Mouse (Mus musculus): ENCODE measurements at regions not wholly inside any gene's neighbourhood (a gene's known extent, or its start where the extent isn't known, plus 50 kb on each side); places are given as distances from the start of the nearest gene placed in this dataset.

DNA sequence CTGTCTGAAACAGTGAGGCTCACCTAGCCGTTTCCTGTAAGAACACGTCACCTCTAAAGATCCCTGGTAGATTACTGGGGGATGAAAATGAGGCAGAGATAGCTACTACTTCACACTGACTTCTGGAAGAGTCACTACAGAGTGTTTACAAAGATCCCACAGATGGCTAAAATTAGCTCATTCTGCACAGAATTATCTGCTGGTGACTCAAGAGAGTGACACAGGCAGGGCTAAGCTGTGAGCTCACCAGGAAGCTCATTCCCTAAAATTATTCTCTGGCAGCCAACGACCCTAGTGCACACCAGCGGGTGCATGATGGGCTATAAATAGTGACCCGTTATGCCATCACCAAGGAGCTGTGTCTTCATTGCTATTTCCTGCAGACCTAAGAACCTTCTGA, 53.2 kb upstream of the Ddah1 start:
- no peaks in the 10 kb centered on the region for H3K79me2 ChIP-seq (replicated peaks; ENCODE audit: control insufficient read depth, insufficient read depth, low read length)
- peaks cover 10% of the 10 kb centered on the region for H3K4me1 ChIP-seq (ENCODE audit: control insufficient read depth, insufficient read depth, low read length)
- H3K27ac ChIP-seq: peak overlapping the region; percentile 61
- H3K36me3 ChIP-seq (ENCODE audit: control insufficient read depth, insufficient read depth, low read length): no peaks in the 10 kb centered on the region; the same call in 1 of the 2 replicates
- TF ChIP-seq EP300 (IDR thresholded peaks at IDR 0.05; ENCODE audit: insufficient read depth, low read depth, low read length) (0 out of 2 replicates have a peak, but pooled peaks have one; percentile 16), CTCF (IDR thresholded peaks at IDR 0.05) (no peak), POLR2A (IDR thresholded peaks at IDR 0.05; ENCODE audit: insufficient read depth, low read depth, low read length) (no peak)
- no peak overlapping the region for H3K4me3 ChIP-seq
- intact Hi-C loops (cut with DNase I): loop anchor here (2.0 kb wide), 1 partner anchor 57 kb away; the partner anchor contains the start of gene Ccn1
- no peaks in the 10 kb centered on the region for H3K27me3 ChIP-seq (ENCODE audit: control insufficient read depth, insufficient read depth, low read length)
- WGBS: 14% methylated on average over 5 of the region's 5 CpGs
- no peak overlapping the region for H3K9ac ChIP-seq (ENCODE audit: low read depth, low read length)
- peak; percentile 31 to 62 for DNase-seq

GRCm38 (mm10) chr3:145704054-145704453, 54.3 kb upstream of the Ccn1 start:
- Histone ChIP-seq H3K36me3 (ENCODE audit: control insufficient read depth, insufficient read depth, low read length) (no peaks in the 10 kb centered on the region; the same call in 1 of the 2 replicates), H3K4me1 (ENCODE audit: control insufficient read depth, insufficient read depth, low read length) (peaks cover 10% of the 10 kb centered on the region), H3K9ac (ENCODE audit: low read depth, low read length) (no peak overlapping the region), H3K27ac (peak overlapping the region; percentile 61), H3K27me3 (ENCODE audit: control insufficient read depth, insufficient read depth, low read length) (no peaks in the 10 kb centered on the region), H3K4me3 (no peak overlapping the region), H3K79me2 (replicated peaks; ENCODE audit: control insufficient read depth, insufficient read depth, low read length) (no peaks in the 10 kb centered on the region)
- no peak for DNase-seq
- 34% methylated on average over 9 of the region's 9 CpGs for WGBS
- intact Hi-C loops (cut with DNase I): loop anchor here (2.0 kb wide), 1 partner anchor 55 kb away; the partner anchor contains the start of gene Ccn1
- TF ChIP-seq CTCF (IDR thresholded peaks at IDR 0.05) (no peak), EP300 (IDR thresholded peaks at IDR 0.05; ENCODE audit: insufficient read depth, low read depth, low read length) (no peak)

DNA sequence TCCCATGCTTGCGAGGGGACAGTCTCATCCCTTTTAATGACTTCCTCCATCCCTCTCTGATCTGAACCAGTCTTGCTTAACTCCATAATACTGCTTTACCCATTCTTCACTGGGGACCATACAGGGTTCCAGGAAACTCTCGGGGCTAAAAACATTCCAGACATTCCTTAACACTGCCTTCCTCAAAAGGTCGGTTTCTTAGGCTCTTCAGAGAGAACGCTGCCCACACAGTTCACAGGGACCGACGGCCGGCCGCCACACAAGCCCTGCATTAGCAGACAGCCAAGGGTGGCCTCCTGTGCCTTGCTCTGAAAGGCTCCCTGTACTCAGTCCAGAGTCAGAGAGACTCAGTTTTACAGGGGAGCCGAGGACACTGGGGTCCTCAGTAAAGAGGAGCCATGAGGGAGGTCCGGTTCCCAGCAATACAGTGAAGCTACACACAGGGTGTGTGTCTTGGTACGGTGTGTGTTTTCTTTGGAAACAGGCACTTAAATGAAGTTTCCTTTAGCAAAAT, 53.7 kb upstream of the Ccn1 start:
- Histone ChIP-seq H3K9ac (ENCODE audit: low read depth, low read length) (peak overlapping the region; percentile 40; the same call in 1 of the 2 replicates), H3K27me3 (ENCODE audit: control insufficient read depth, insufficient read depth, low read length) (no peaks in the 10 kb centered on the region), H3K79me2 (replicated peaks; ENCODE audit: control insufficient read depth, insufficient read depth, low read length) (no peaks in the 10 kb centered on the region), H3K4me1 (ENCODE audit: control insufficient read depth, insufficient read depth, low read length) (peaks cover 10% of the 10 kb centered on the region), H3K27ac (peak overlapping the region; percentile 20; the same call in 1 of the 2 replicates), H3K4me3 (no peak overlapping the region), H3K36me3 (ENCODE audit: control insufficient read depth, insufficient read depth, low read length) (no peaks in the 10 kb centered on the region; the same call in 1 of the 2 replicates)
- no peak for DNase-seq
- 26% methylated on average over 11 of the region's 11 CpGs for WGBS
- TF ChIP-seq POLR2A (IDR thresholded peaks at IDR 0.05; ENCODE audit: insufficient read depth, low read depth, low read length) (no peak), EP300 (IDR thresholded peaks at IDR 0.05; ENCODE audit: insufficient read depth, low read depth, low read length) (no peak), CTCF (IDR thresholded peaks at IDR 0.05) (no peak)
- intact Hi-C loops (cut with DNase I): no loop called here

DNA sequence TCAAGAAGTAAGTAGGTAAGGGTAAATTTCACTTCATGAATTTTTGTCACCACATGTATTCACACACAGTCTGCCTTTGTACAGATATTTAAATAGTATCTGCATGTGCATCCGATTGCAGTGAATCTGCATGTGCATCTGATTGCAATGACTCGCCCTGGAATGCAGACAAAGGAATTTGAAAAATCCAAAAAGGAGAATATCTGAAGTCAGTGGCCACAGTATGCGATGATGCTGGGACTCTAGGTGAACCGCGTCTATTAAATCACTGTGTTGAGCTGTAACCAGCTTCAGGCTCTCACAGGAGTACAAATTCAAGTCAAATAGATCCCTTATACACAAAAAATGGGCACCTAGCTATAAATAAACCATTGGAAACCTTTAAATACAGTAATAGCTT, 53.0 kb upstream of the Ccn1 start:
- Histone ChIP-seq H3K4me3 (no peak overlapping the region), H3K27me3 (ENCODE audit: control insufficient read depth, insufficient read depth, low read length) (no peaks in the 10 kb centered on the region), H3K27ac (no peak overlapping the region), H3K4me1 (ENCODE audit: control insufficient read depth, insufficient read depth, low read length) (peaks cover 10% of the 10 kb centered on the region), H3K9ac (ENCODE audit: low read depth, low read length) (no peak overlapping the region), H3K36me3 (ENCODE audit: control insufficient read depth, insufficient read depth, low read length) (no peaks in the 10 kb centered on the region; the same call in 1 of the 2 replicates), H3K79me2 (replicated peaks; ENCODE audit: control insufficient read depth, insufficient read depth, low read length) (no peaks in the 10 kb centered on the region)
- TF ChIP-seq EP300 (IDR thresholded peaks at IDR 0.05; ENCODE audit: insufficient read depth, low read depth, low read length) (no peak), POLR2A (IDR thresholded peaks at IDR 0.05; ENCODE audit: insufficient read depth, low read depth, low read length) (no peak), CTCF (IDR thresholded peaks at IDR 0.05) (no peak)
- DNase-seq: no peak
- intact Hi-C loops (cut with DNase I): no loop called here
- WGBS: 84% methylated on average over 5 of the region's 5 CpGs

GRCm38 (mm10) chr3:145701945-145702344, 52.2 kb upstream of the Ccn1 start:
- Histone ChIP-seq H3K79me2 (replicated peaks; ENCODE audit: control insufficient read depth, insufficient read depth, low read length) (no peaks in the 10 kb centered on the region), H3K36me3 (ENCODE audit: control insufficient read depth, insufficient read depth, low read length) (no peaks in the 10 kb centered on the region; the same call in 1 of the 2 replicates), H3K4me3 (no peak overlapping the region), H3K4me1 (ENCODE audit: control insufficient read depth, insufficient read depth, low read length) (peaks cover 10% of the 10 kb centered on the region), H3K9ac (ENCODE audit: low read depth, low read length) (no peak overlapping the region), H3K27ac (no peak overlapping the region), H3K27me3 (ENCODE audit: control insufficient read depth, insufficient read depth, low read length) (no peaks in the 10 kb centered on the region)
- DNase-seq: no peak
- intact Hi-C loops (cut with DNase I): no loop called here
- TF ChIP-seq EP300 (IDR thresholded peaks at IDR 0.05; ENCODE audit: insufficient read depth, low read depth, low read length) (no peak), POLR2A (IDR thresholded peaks at IDR 0.05; ENCODE audit: insufficient read depth, low read depth, low read length) (no peak), CTCF (IDR thresholded peaks at IDR 0.05) (no peak)
- 70% methylated on average over 6 of the region's 6 CpGs for WGBS
